Mouse (Mus musculus) myocyte (in vitro differentiated cells): Measurements from ENCODE around the gene Msto1.

ENCODE experiments used
- CEBPB ChIP-seq: IDR thresholded peaks from 2 replicates; pipeline ENCODE4 v1.6.1; 2011; ENCODE audit warnings: mild to moderate bottlenecking, moderate library complexity; ENCODE audit not compliant: poor library complexity, insufficient read depth, severe bottlenecking
- MAX ChIP-seq: IDR thresholded peaks from one replicate; pipeline ENCODE4 v1.6.1; 2011; ENCODE audit warnings: low read depth, mild to moderate bottlenecking, control low read depth
- MYOG ChIP-seq, 3 experiments: IDR thresholded peaks; one replicate each; pipeline ENCODE4 v1.6.1; 2011; ENCODE audit warnings: control low read depth in 2 of 3, low read depth in 2 of 3, mild to moderate bottlenecking in 2 of 3; ENCODE audit not compliant: insufficient read length in 2 of 3, control insufficient read depth in 1 of 3, insufficient read depth in 1 of 3
- POLR2A ChIP-seq: IDR thresholded peaks from one replicate; pipeline ENCODE4 v1.6.1; 2011; ENCODE audit warnings: low read depth, mild to moderate bottlenecking, control low read depth, moderate library complexity; ENCODE audit not compliant: insufficient read length
- POLR2AphosphoS2 ChIP-seq: IDR thresholded peaks from one replicate; pipeline ENCODE4 v1.6.1; 2011; ENCODE audit warnings: low read depth, control low read depth; ENCODE audit not compliant: insufficient read length
- REST ChIP-seq: IDR thresholded peaks from one replicate; pipeline ENCODE4 v1.6.1; 2011; ENCODE audit warnings: mild to moderate bottlenecking, control low read depth, moderate library complexity; ENCODE audit not compliant: insufficient read depth, insufficient read length
- SRF ChIP-seq: IDR thresholded peaks from one replicate; pipeline ENCODE4 v1.6.1; 2011; ENCODE audit warnings: low read depth; ENCODE audit not compliant: control insufficient read depth, insufficient read length
- TCF12 ChIP-seq: IDR thresholded peaks from one replicate; pipeline ENCODE4 v1.6.1; 2011; ENCODE audit warnings: mild to moderate bottlenecking, control low read depth; ENCODE audit not compliant: poor library complexity, insufficient read depth, severe bottlenecking
- TCF3 ChIP-seq: IDR thresholded peaks from one replicate; pipeline ENCODE4 v1.6.1; 2011; ENCODE audit warnings: low read depth, control low read depth; ENCODE audit not compliant: insufficient read length
- USF1 ChIP-seq: IDR thresholded peaks from one replicate; pipeline ENCODE4 v1.6.1; 2011; ENCODE audit warnings: low read depth, mild to moderate bottlenecking, control low read depth, moderate library complexity

- no peak for TF ChIP-seq MAX
- no peak for TF ChIP-seq POLR2A
- TF ChIP-seq POLR2AphosphoS2 = no peak
- TF ChIP-seq REST = no peak
- no peak for TF ChIP-seq TCF3
- no peak for TF ChIP-seq MYOG (IDR thresholded peaks at IDR 0.05; ENCODE audit: control insufficient read depth in 1 of 3, insufficient read depth in 1 of 3, insufficient read length in 2 of 3, low read depth in 2 of 3)
- TF ChIP-seq USF1 = no peak
- no peak for TF ChIP-seq CEBPB
- TF ChIP-seq TCF12 = no peak
- no peak for TF ChIP-seq SRF
Observed at GRCm38 (mm10) chr3:88918981-88919380, 5.2 kb upstream of the Msto1 start.
